Mouse (Mus musculus): Measurements from ENCODE around the gene Atg7. TPM values are rescaled to one million over a fixed set of nuclear protein-coding genes. Genes with fewer than 3 reads are reported as not detected.

The Atg7 gene
- polyA plus RNA-seq, 1 experiment: 16.0 TPM

- 43% methylated on average over 8 of the region's 8 CpGs for WGBS
- Histone ChIP-seq H3K4me3 (ENCODE audit: low read depth, low read length) (no peak overlapping the region), H3K36me3 (ENCODE audit: control insufficient read depth, insufficient read depth, low read length) (no peaks in the 10 kb centered on the region), H3K4me1 (ENCODE audit: control insufficient read depth, insufficient read depth, insufficient read length, low read length) (peaks cover 20% of the 10 kb centered on the region), H3K27me3 (ENCODE audit: control insufficient read depth, insufficient read depth, low read length) (no peaks in the 10 kb centered on the region), H3K27ac (ENCODE audit: insufficient read depth, low read depth, low read length) (no peak overlapping the region)
- TF ChIP-seq CTCF (IDR thresholded peaks at IDR 0.05; ENCODE audit: extremely low read depth, insufficient read length, insufficient replicate concordance, low read depth, low read length): no peak
- TF ChIP-seq POLR2A (IDR thresholded peaks at IDR 0.05; ENCODE audit: low read depth, low read length): no peak
Measured at GRCm38 (mm10) chr6:114905253-114906028, 262.5 kb downstream of the Atg7 start.

DNA sequence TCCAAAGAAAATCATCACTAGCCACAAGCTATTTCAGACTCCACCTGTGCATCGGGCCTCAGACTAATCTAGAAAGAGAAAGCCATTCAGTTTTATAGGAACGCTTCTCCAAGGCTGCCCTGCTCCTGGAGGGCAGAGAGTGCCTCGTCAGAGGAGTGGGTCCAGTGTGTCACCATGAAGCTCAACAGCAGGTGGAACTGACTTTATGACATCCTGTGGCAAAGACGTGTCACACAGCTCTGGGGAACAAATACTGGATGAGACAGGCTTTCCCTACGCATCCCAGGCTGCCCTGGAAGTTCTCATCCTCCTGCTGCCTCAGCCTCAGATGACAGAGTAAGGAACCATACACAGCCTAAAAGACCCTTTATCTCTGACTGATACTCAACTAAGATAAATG is 263.3 kb downstream of the Atg7 start:
- Histone ChIP-seq H3K36me3 (ENCODE audit: control insufficient read depth, insufficient read depth, low read length) (no peaks in the 10 kb centered on the region), H3K27me3 (ENCODE audit: control insufficient read depth, insufficient read depth, low read length) (no peaks in the 10 kb centered on the region), H3K4me3 (ENCODE audit: low read depth, low read length) (no peak overlapping the region), H3K4me1 (ENCODE audit: control insufficient read depth, insufficient read depth, insufficient read length, low read length) (peaks cover 20% of the 10 kb centered on the region), H3K27ac (ENCODE audit: insufficient read depth, low read depth, low read length) (no peak overlapping the region)
- TF ChIP-seq POLR2A (IDR thresholded peaks at IDR 0.05; ENCODE audit: low read depth, low read length): no peak
- no peak for TF ChIP-seq CTCF (IDR thresholded peaks at IDR 0.05; ENCODE audit: extremely low read depth, insufficient read length, insufficient replicate concordance, low read depth, low read length)
- 33% methylated on average over 5 of the region's 5 CpGs for WGBS

- TF ChIP-seq CTCF (IDR thresholded peaks at IDR 0.05; ENCODE audit: extremely low read depth, insufficient read length, insufficient replicate concordance, low read depth, low read length) (no peak), POLR2A (IDR thresholded peaks at IDR 0.05; ENCODE audit: low read depth, low read length) (no peak)
- H3K27me3 ChIP-seq (ENCODE audit: control insufficient read depth, insufficient read depth, low read length): no peaks in the 10 kb centered on the region
- no peak overlapping the region for H3K27ac ChIP-seq (ENCODE audit: insufficient read depth, low read depth, low read length)
- 86% methylated on average over 6 of the region's 6 CpGs for WGBS
- H3K4me3 ChIP-seq (ENCODE audit: low read depth, low read length): no peak overlapping the region
- peaks cover 10% of the 10 kb centered on the region for H3K4me1 ChIP-seq (ENCODE audit: control insufficient read depth, insufficient read depth, insufficient read length, low read length)
- no peaks in the 10 kb centered on the region for H3K36me3 ChIP-seq (ENCODE audit: control insufficient read depth, insufficient read depth, low read length)
Measured at GRCm38 (mm10) chr6:114907459-114907858, 264.6 kb downstream of the Atg7 start.

GRCm38 (mm10) chr6:114909801-114910200 is 266.9 kb downstream of the Atg7 start:
- Histone ChIP-seq H3K4me1 (ENCODE audit: control insufficient read depth, insufficient read depth, insufficient read length, low read length) (peaks cover 12% of the 10 kb centered on the region), H3K27ac (ENCODE audit: insufficient read depth, low read depth, low read length) (no peak overlapping the region), H3K36me3 (ENCODE audit: control insufficient read depth, insufficient read depth, low read length) (no peaks in the 10 kb centered on the region), H3K27me3 (ENCODE audit: control insufficient read depth, insufficient read depth, low read length) (no peaks in the 10 kb centered on the region), H3K4me3 (ENCODE audit: low read depth, low read length) (no peak overlapping the region)
- TF ChIP-seq CTCF (IDR thresholded peaks at IDR 0.05; ENCODE audit: extremely low read depth, insufficient read length, insufficient replicate concordance, low read depth, low read length) (no peak), POLR2A (IDR thresholded peaks at IDR 0.05; ENCODE audit: low read depth, low read length) (no peak)
- 85% methylated on average over 7 of the region's 7 CpGs for WGBS

Other genes starting within 250 kb of the Atg7 start
- 0.71 and 2.3 TPM in 2 replicates for gene Hrh1, start 245.2 kb upstream of the Atg7 start, polyA plus RNA-seq (2012; rRNA removed)

All from small intestine, adult 2 months (tissue).